Mouse (Mus musculus): ENCODE measurements around the gene Chpt1.

DNA sequence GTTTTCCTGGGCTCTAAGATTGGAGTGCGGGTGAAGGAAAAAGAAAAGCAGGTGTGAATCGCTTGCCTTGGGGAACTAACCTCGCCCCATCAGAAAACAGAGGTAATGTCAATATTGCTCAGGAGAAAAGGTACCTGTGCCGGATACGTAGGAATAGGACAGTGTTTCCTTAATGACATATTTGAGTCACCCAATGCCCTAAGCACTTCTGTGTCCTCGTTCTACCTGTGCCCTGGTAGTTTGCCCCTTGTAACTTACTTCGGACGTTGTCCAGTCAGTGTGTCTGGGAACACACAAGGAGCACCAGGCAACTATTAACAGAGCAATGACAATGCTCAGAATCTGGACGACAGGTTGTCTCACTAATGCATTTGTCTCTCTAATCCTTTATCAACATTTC is 7.5 kb upstream of the Chpt1 start:
- no peak for TF ChIP-seq CEBPB (IDR thresholded peaks at IDR 0.05; ENCODE audit: low read depth)
- TF ChIP-seq CTCF (IDR thresholded peaks at IDR 0.05; ENCODE audit: control insufficient read depth, insufficient read depth, insufficient read length) = no peak
- TF ChIP-seq FOSL1 (IDR thresholded peaks at IDR 0.05; ENCODE audit: insufficient read depth, low read length, poor library complexity, severe bottlenecking) = no peak

All from C2C12 (cell line).